Mouse (Mus musculus): ENCODE data around the gene Wdr73.

Wdr73 gene

DNA sequence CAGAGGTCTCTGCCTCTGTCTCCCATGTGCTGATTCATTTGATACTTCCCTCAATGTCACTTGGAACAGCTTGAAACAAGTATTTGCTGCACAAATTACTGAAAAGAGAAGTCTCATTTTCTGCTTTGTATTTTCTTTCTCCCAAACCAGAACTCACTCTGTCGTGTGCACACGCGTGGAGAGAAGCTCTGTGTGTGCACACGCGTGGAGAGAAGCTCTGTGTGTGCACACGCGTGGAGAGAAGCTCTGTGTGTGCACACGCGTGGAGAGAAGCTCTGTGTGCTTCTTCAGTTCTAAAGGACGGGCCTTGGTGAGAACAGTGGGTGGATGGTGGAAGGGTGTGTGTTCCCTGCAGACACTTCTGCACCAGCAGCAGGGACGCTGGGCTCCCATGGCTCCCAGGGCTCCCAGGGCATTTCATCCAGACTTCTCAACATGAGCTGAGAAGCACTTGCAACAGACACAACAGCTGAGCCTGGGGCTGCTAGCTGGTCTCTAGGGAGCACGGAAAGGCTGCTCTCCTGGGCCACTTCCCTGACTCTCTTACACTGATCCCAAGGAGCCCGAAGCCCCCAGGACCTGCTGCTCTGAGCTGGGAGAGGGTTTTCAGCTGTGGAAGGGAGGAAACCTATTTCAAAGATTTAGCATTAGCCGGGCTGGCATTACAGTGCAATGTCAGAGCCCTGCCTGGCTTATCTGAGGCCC lies 6.1 kb downstream of the Wdr73 start:
- no peak for DNase-seq (ENCODE audit: low spot score)

DNA sequence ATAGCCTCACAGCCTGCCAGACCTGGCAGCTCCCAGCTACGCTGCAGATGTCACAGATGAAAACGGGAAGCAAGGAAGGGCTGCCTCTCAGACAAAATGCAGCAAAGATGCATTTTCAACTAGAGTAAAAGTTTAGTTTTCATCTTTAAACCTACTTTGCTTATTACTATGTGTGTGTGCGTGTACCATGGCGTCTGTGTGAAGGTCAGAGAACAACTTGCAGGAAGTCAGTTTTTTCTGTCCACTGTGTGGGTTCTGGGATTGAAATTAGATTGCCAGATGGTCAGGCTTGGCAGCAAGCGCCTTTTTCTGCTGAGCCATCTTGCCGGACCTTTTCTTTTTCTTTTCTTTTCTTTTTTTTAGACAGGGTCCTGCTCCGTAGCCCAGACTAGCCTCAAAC lies 6.9 kb downstream of the Wdr73 start:
- DNase-seq (ENCODE audit: low spot score), result no peak

DNA sequence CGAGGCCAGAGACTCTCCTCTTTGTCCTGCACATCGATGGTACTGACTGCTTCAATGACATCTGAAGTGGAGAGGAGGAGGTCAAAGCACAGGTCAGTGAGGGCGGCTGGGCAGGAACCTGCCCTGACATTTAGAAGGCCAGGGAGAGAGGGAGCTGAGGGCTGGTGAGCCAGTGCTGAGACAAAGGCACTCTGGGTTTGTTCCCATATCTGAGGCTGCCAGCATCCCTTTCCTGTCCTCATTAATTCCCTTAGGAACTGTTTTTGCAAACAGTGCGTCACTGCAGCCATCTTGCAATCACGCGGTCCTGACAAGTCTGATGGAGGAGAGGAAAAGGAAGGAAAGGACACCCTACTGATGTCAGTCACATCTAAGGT lies 7.3 kb downstream of the Wdr73 start:
- no peak for DNase-seq (ENCODE audit: low spot score)

DNA sequence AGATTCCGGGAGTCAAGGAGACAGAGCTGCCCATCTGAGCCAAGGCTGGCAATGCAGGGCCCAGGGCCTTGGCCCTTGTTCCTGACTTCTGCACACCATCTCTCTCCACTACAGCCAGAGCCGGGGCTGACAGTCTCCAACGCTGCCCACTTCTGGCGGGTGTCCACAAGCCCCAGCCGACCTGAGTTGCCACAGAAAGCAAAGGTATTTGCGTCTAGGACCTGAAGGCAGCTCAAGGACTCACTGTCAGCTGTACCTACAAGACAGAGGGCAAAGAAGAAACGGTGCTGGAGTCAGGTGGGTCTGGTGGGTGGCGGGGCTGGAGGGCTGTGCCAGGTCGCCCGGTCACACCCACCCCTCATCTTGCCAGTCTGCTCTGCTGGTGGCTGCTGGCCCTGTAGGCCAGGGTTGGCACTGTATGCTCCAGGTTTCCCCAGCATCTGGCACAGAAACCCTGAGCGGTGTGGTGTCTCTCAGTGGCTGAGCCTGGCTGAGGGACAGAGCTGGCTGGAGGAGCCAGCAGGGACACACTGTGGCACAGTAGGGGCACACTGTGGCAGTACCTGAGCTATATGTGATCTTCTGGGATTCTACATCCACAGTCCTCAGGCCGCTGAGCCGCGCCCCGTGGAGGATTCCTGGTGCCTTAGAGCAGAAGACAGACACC lies 7.8 kb downstream of the Wdr73 start:
- DNase-seq (ENCODE audit: low spot score), result no peak

DNA sequence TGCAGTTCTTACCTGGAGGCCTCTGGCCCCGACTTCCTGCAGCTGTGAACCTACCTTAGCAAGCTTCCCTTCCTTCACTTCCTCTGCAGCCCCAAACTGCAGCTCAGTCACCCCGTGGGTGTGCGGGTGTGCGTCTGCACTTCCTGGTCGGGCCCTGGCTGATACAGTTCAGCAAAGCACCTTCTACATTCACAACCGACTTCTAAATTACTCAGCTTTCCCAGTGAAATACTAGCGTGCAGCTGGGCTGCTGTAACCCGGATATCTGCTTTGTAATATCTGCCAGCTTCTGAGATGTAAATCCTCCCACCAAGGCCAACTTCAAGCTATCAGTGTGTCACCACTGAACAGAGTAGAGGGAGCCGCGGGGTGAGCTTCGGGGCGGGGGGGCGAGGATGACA lies 11.2 kb downstream of the Wdr73 start:
- DNase-seq (ENCODE audit: low spot score), result no peak

DNA sequence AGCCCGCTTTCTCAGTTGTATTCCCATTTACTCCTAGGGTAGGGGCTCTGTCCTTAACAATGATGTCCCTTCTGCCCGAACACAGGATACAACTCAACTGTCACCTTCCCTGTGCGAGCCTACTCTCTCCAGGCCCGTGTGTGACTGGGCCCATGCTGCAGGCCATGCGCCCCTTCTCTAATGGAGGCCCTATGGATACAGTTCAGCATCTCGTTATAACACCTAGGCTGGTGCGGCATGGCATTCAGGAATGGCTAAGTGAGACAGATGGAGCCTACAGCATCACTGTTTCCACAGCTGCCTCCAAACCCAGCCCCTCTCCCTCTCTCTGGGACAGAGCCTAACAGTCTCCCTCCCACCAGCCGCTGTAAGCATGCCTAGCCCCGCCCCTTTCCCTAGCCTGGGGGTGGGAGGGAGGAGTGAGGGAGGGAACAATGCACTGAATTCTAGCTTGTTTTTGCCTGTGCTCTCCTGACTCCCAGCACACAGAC lies 12.0 kb downstream of the Wdr73 start:
- peak; percentile 84 for DNase-seq (ENCODE audit: low spot score)

DNA sequence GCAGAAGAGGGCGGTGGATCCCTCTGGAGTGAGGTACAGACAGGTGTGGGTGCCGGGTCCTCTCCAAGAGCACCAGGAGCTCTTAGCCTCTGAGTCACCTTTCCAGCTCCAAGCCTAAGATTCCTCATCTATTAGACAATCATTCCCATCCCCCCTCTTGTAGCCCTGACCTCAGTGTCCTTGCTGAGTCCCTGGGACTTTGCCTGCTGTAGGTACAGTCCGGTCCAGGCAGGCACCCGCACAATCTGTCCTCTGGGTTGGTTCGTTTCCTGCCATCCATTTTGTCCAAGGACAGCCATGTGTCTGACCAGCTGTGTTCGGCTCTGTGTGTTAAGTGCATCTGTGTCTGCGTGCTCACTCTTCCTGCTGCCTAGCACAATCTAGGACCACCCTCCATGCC lies 12.5 kb downstream of the Wdr73 start:
- no peak for DNase-seq (ENCODE audit: low spot score)

DNA sequence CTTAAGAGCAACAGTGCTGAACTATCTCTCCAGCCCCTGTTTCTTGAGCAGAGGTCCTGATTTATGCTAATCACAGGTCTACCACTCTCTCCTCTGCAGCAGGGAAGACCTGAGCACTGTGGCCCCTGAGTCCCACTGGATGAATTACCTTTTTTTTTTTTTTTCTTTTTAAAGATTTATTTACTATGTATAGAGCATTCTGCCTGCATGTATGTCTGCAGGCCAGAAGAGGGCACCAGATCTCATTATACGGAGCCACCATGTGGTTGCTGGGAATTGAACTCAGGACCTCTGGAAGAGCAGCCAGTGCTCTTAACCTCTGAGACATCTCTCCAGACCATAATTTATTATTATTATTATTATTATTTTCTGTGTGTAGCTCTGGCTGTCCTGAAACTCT lies 15.4 kb downstream of the Wdr73 start:
- DNase-seq (ENCODE audit: low spot score), result peak; percentile 31

DNA sequence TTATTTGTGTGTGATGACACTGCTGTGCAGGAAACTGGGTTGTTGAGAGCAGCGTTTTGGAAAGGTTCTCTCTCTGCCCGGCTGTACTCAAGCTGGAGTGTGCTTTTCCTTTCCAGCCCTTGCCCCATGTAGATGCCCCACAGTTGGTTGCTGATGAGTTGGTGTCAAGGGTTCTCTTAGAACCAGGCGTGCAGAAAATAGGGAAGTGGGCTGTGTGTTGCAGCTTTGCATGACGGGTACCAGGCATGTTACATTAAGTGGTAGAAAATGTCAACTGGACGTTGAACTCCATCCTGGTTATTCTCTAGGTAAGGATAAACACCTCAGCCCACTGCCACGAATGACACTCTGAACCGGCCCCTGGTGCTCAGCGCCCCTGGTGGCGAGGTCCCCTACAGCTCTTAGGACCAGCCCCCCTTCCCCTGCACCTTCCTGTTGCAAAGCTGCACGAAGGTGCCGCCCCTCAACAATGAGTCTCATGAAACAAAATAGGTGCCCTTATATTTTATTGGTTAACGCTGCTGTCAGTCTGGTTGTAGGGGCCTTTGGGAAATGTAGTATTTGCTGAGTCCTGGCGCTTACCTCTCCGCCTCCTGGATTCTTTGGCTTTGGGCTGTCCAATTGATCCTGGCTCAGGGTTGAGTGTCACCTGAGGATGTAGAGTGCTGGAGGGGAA lies 18.1 kb downstream of the Wdr73 start:
- DNase-seq (ENCODE audit: low spot score), result peak; percentile 75

DNA sequence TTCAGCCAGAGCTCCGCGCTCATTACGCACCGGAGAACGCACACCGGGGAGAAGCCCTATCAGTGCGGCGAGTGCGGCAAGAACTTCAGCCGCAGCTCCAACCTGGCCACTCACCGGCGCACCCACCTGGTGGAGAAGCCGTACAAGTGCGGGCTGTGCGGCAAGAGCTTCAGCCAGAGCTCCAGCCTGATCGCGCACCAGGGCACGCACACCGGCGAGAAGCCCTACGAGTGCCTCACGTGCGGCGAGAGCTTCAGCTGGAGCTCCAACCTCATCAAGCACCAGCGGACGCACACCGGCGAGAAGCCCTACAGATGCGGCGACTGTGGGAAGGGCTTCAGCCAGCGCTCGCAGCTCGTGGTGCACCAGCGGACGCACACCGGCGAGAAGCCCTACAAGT lies 25.3 kb downstream of the Wdr73 start:
- DNase-seq (ENCODE audit: low spot score), result peak; percentile 8

DNA sequence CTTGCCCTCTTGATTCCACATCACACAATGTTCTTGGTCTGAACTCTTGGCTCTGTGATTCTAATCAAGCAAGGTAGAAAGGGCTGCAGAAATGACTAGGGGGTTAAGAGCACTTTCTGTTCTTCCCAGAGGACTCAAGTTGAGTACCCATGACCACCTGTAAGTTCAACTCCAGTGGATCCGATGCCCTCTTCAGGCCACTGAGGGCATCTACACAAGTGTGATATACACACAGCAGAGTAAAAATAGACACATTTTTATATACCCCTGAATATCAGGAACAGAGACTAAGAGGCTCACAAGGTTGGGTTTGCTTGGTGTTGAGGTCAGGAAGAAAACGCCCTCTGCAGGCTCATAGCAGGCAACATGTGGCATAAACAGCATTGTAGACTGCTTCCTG lies 27.4 kb downstream of the Wdr73 start:
- no peak for DNase-seq (ENCODE audit: low spot score)

DNA sequence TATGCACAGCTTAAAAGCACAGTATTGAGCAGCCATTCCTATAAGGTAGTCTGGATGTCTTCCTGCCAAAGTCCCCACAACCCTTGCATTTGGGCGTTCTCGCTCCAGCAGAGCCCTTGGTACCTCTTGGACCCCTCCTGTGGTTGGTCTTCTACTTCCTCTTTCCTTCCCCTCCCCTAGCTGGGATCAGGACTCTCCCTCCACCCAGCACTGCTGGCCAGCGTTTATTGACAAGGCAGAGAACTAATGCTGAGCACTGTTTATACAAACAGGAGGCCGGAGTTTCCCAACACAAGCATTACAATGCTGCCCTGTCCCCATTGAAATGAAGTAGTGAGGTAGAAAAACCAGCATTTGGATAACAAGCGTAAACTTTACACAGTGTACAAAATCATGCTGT lies 28.0 kb downstream of the Wdr73 start:
- DNase-seq (ENCODE audit: low spot score), result no peak

DNA sequence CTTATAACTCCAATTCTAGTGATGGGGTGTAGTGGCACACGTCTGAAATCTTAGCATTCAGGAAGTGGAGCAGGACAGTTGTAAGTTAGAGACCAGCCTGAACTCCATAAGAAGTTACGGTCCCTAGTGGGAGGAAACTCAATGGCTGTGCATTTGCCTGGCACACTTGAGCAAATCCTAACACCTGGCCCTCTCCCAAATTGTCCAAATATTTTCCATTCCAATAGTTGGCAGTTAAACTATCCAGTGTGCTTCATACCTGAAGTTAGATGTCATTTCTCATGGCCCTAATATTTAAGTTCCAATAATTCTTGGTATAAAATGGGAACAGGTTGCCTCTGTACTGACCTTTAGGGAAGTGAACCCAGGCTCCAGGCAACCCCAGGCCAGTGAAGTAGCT lies 32.4 kb downstream of the Wdr73 start:
- no peak for DNase-seq (ENCODE audit: low spot score)

DNA sequence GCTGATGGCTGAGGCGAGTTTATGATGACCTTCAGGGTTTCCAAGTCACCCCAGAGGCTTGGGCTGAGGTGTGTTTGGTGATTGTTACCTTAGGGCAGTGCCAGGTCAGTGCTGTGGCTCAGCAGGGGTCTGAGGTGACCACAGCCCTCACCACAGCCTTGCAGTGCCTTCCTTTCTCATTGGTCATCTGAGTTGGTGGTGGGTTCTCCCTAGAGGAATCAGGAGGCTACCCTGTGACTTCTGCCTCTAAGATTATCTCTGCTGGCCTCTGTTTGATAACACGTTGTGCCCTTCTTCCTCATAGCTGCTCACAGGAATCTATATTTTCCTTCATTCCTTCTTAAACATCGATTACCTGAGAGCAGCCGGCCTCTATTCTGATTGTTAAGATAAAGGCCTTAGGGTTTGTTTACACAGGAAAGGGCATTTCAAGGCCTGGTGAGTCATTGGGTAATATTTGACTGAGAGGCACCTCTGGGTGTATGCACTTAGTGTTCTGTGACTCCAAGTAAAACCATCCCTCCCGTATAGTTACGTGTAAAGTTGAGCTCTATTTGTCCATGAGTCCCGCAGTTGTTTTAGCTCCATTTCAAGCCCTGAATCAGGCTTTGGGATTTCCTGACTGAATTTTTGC lies 34.4 kb downstream of the Wdr73 start:
- DNase-seq (ENCODE audit: low spot score), result no peak

DNA sequence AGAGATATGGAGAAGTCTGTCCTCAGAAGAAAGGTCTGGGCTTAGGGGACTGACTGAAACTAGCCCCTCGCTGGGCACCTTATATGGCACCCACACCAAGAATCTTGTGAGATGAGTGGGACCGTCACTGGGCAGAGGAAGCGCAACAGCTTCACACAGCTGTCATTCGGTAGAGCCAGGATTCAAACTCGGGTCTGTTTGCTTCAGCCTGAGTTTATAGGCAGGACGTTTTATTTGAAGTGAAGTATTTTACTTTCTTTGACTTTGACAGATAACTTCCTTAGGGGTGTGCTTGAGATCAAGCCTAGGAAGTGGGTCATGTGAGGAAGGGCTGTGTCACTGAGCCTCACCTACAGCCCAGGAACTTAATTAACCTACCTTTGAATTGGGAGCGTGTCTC lies 35.5 kb downstream of the Wdr73 start:
- no peak for DNase-seq (ENCODE audit: low spot score)

DNA sequence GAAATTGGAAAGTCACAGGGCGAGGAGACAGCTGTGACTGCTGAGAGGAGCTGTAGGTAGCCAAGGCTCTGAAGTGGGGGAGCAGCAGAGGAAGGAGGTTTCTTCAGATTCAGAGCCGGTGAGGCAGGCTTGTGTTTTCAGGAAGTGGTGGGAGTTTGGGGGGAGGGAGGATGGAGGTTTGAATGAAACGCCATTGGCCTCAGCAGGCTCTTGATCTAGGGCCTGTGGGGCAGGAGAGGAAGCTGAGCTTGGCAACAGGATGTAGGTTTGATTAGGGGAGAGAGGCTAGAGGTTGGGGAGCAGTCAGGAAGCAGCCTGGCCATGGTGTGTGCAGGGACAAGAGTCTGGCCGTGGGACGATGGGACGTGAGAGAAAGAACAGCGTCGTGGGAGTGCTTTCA lies 36.2 kb downstream of the Wdr73 start:
- no peak for DNase-seq (ENCODE audit: low spot score)

DNA sequence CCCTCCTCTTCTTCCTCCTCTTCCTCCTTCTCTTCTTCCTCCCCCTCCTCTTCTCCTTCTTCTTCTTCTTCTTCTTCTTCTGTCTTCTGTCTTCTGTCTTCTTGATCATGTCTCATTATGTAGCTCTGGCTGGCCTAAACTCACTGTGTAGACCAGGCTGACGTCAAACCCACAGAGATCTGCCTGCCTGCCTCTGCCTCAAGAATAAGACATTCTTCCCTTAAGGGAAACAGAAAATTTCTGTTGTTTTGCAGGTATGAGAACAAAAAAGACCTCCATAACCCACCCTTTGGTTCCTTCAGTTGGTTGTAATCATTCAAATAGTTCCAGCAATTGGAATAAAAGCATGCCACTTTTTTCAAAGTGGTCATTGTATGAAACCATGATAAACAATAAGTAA lies 36.9 kb downstream of the Wdr73 start:
- no peak for DNase-seq (ENCODE audit: low spot score)

DNA sequence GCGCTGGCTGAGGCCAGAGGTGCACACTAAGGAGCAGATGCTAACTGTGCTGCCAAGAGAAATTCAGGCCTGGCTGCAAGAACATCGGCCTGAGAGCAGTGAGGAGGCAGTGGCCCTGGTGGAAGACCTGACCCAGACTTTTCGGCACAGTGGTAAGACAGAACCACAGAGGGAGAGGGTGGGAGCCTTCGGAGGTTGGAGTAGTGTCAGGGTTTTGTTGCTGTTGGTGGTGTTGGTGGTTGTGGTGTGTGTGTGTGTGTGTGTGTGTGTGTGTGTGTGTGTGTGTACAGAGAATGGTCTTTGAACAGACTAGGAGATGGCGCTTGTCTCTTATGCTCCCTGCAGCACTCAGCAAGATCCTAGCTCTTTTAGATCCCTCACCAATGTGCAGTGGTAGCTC lies 37.5 kb downstream of the Wdr73 start:
- no peak for DNase-seq (ENCODE audit: low spot score)

DNA sequence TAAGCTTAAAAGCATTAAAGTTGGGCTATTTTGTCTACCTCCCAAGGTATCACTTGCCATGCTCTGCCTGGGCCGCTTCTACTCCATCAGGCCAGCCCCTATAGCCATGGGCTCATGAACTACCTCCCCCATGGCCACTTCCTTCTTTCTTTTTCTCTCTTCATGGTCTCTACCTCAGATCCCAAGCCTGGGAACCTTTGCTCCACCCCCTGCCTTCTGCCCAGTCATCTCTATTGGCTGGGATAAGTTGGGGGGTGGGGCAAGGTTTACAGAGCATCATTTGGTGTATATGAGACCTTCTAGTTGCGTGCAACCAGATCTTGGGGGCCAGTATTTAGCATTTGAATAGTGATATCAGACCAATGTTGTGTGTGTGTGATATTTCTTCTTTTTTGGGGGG lies 38.6 kb downstream of the Wdr73 start:
- DNase-seq (ENCODE audit: low spot score), result no peak

DNA sequence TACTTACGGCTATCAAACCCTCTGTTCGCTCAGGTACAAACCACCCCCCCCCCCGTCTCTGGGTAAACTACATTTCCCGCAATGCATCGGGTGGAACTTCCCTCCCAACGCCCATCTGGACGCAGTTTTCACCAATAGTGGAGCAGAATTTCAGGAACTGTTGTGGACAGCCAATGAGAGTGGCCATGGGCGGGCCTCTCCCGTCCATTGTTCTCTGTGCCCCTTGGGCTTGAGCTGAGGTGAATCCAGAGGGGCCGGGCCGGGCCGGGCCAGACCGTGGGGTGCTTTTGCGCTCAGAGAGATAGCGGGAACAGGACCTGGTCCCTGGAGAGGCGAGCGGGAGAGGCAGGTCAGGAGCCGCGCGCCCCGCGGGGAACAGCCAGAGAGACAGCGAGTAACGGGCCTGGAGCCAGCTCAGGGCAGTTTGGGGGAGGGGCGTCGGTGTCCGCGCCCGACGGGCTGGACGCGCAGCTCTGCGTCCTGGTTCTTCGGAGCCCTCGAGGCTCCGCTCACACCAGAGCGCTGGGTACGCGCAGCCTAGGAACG lies 40.3 kb downstream of the Wdr73 start, which contains the start of gene Zscan2:
Gene Zscan2, plus strand, starts transcription at position 192 of the 546 bp plus-strand sequence.
- DNase-seq (ENCODE audit: low spot score), result peak; percentile 98

DNA sequence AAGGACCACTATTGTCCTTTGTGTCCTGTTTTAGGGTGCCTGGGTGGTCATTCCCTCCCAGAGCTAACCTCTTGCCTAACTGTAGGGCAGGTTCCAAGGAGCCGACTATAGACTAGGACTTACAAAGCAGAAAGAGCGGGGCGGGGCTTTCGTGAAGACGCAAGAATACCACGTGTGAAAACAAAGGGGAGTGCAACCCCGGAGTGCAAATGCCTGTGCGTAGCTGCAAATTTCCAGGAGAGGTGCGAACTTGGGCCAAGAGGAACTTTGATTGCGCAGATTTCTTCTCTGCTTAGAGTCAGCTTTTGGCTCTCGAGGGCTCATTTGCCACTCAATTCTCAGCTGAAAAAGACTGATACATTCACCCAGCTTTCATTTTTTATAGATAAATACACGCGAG lies 40.8 kb downstream of the Wdr73 start:
- DNase-seq (ENCODE audit: low spot score), result peak; percentile 90

DNA sequence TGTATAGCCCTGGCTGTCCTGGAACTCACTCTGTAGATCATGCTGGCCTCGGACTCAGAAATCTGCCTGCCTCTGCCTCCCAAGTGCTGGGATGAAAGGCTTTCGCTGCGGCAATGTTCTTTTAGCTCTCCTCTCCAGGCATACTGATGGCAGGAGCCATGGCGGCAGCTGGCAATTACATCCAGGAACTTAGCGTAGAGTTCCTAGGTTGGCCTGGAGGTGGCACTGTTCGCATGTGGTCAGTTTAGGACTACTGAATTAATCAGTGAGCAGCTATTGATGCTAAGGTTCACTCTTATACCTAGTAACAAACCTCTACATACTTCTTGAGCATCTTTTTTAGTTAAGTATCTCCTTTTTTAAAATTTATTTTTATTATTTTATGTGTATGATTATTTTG lies 43.9 kb downstream of the Wdr73 start:
- peak; percentile 87 for DNase-seq (ENCODE audit: low spot score)

DNA sequence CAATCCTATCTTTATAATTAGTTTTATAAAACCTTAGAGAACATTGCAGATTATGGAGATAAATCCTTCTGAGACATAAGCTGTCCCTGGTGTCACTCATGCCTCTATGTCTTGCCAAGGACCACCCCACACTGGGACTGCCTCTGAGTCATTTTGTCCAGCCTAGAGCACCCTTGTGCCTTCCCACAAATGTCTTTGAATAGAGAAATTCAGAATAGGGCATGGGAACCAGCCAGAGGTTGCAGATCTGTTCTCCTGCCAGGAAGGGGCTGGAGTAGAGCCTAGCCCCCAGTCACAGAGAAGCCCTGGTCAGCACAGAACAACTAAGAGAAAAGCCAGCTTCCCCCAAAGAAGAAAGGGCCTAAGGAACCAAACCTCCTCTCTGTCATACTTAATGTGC lies 45.8 kb downstream of the Wdr73 start:
- DNase-seq (ENCODE audit: low spot score), result no peak

Data from embryo, embryonic 10.5 days (tissue).